Mouse (Mus musculus) layer of hippocampus, adult 9-10 months (tissue): Measurements from ENCODE around the gene Fkbp2.

Experiments used
- DNase-seq: peaks from one replicate; pipeline ENCODE4 v3.0.0; 2022; ENCODE audit warnings: low spot score

Gene Fkbp2

GRCm38 (mm10) chr19:6940396-6941351 is 39.6 kb downstream of the Fkbp2 start:
- no peak for DNase-seq

GRCm38 (mm10) chr19:6939106-6940002 is 40.9 kb downstream of the Fkbp2 start:
- no peak for DNase-seq

- no peak for DNase-seq
These were observed 42.5 kb downstream of the Fkbp2 start for GRCm38 (mm10) chr19:6937541-6938465.

- no peak for DNase-seq
These were observed 44.0 kb downstream of the Fkbp2 start for GRCm38 (mm10) chr19:6936299-6936698.

- DNase-seq = no peak
These were observed 45.9 kb downstream of the Fkbp2 start, which contains the start of gene Kcnk4 for GRCm38 (mm10) chr19:6934195-6934977. TSS of gene Kcnk4 (minus strand) at chr19:6934515.

- DNase-seq = no peak
These were observed 46.7 kb downstream of the Fkbp2 start for GRCm38 (mm10) chr19:6933436-6934194.

GRCm38 (mm10) chr19:6933102-6933435 is 47.2 kb downstream of the Fkbp2 start:
- DNase-seq = no peak

- no peak for DNase-seq
These were observed 48.3 kb downstream of the Fkbp2 start for GRCm38 (mm10) chr19:6932018-6932417.

GRCm38 (mm10) chr19:6931002-6931401 is 49.3 kb downstream of the Fkbp2 start:
- no peak for DNase-seq

GRCm38 (mm10) chr19:6928080-6928479 is 52.2 kb downstream of the Fkbp2 start:
- no peak for DNase-seq
